Mouse (Mus musculus) brain, embryonic 14.5 days (tissue): Measurements from ENCODE around the gene Zc3h10.

Experiments
- CTCF ChIP-seq: fragments of 200-500 bp; IDR thresholded peaks from 2 replicates; pipeline ENCODE4 v1.5.1; 2012; ENCODE audit warnings: inconsistent platforms, mild to moderate bottlenecking, moderate library complexity, borderline replicate concordance; ENCODE audit not compliant: insufficient read depth, insufficient read length; ENCODE audit errors: extremely low read depth
- POLR2A ChIP-seq: fragments of 200-500 bp; IDR thresholded peaks from 2 replicates; pipeline ENCODE4 v1.6.1; 2012; ENCODE audit warnings: mild to moderate bottlenecking, inconsistent platforms, borderline replicate concordance; ENCODE audit not compliant: poor library complexity, insufficient read depth, insufficient read length, severe bottlenecking; ENCODE audit errors: extremely low read depth

DNA sequence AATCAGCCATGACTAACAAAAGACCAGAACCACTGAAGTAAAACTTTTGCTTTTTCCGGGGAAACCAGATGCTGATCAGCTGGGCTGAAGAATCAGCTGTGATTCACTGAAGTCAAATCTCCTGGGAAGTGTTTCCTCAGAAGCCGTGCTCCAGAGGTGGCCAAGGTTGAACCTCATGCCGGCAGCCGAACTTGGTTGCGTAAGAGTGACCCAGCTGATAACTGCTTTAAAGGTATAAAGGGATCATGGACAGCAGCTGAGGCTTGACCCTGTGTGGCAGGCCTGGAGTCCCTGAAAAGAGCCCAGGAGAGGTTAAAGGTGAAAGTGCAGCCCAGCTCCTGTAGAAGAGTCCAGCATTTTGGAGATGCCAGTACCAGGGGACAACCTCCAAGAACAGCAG is 45.2 kb downstream of the Zc3h10 start:
- no peak for TF ChIP-seq POLR2A
- no peak for TF ChIP-seq CTCF
